Comparison of ENCODE assay signal across 27 mouse cellular contexts in genomic region chr10:119534852-119535251, GRCm38 (mm10).
DNase-seq lines count a peak whose midpoint lies in the region; ATAC-seq and TF ChIP-seq lines count a peak whose summit lies in the region.
"Had no signal": no experiment of that assay in that cellular context is flagged by ENCODE, and none has a peak within 500 bp of the region (broad histone marks: within the 10 kb centered on the region; RNA-seq: fewer than 3 reads in every experiment).

No protein-coding gene starts in this region.

- H3K4me1 ChIP-seq in midbrain, embryonic 12.5 days, result peaks cover 9% of the 10 kb centered on the region; the same call in 1 of the 2 replicates
- peaks cover 8% of the 10 kb centered on the region for H3K4me1 ChIP-seq in midbrain, embryonic 13.5 days (replicated peaks)
- H3K4me1 ChIP-seq: embryonic facial prominence, embryonic 13.5 days; embryonic facial prominence, embryonic 15.5 days; forebrain, embryonic 12.5 days had no signal

- H3K4me3 ChIP-seq in midbrain, embryonic 12.5 days, result no peak overlapping the region
- no peak overlapping the region for H3K4me3 ChIP-seq in midbrain, embryonic 13.5 days (replicated peaks)
- H3K4me3 ChIP-seq: embryonic facial prominence, embryonic 13.5 days; embryonic facial prominence, embryonic 15.5 days; erythroblast, embryonic 14.5 days; forebrain, embryonic 10.5 days; forebrain, embryonic 12.5 days had no signal

- no peak overlapping the region for H3K27ac ChIP-seq in midbrain, embryonic 12.5 days (replicated peaks)
- H3K27ac ChIP-seq in midbrain, embryonic 13.5 days, result no peak overlapping the region
- H3K27ac ChIP-seq: embryonic facial prominence, embryonic 13.5 days; embryonic facial prominence, embryonic 15.5 days; forebrain, embryonic 10.5 days; forebrain, embryonic 12.5 days had no signal

- no peaks in the 10 kb centered on the region for H3K36me3 ChIP-seq in midbrain, embryonic 12.5 days
- H3K36me3 ChIP-seq in midbrain, embryonic 13.5 days, result no peaks in the 10 kb centered on the region
- H3K36me3 ChIP-seq: embryonic facial prominence, embryonic 13.5 days; embryonic facial prominence, embryonic 15.5 days; forebrain, embryonic 10.5 days; forebrain, embryonic 12.5 days had no signal

- H3K9ac ChIP-seq in midbrain, embryonic 12.5 days (replicated peaks), result no peak overlapping the region
- no peak overlapping the region for H3K9ac ChIP-seq in midbrain, embryonic 13.5 days (replicated peaks)
- H3K9ac ChIP-seq: embryonic facial prominence, embryonic 13.5 days; embryonic facial prominence, embryonic 15.5 days; forebrain, embryonic 12.5 days had no signal

- H3K27me3 ChIP-seq in midbrain, embryonic 12.5 days, result peaks cover 33% of the 10 kb centered on the region
- H3K27me3 ChIP-seq in midbrain, embryonic 13.5 days, result 0 out of 2 replicates have a peak, but pooled peaks cover 4% of the 10 kb centered on the region
- H3K27me3 ChIP-seq: CH12.LX; embryonic facial prominence, embryonic 13.5 days; embryonic facial prominence, embryonic 15.5 days; forebrain, embryonic 12.5 days had no signal

- no peak overlapping the region for H3K4me2 ChIP-seq in midbrain, embryonic 12.5 days (replicated peaks)
- H3K4me2 ChIP-seq in midbrain, embryonic 13.5 days (replicated peaks), result no peak overlapping the region
- H3K4me2 ChIP-seq: embryonic facial prominence, embryonic 13.5 days; embryonic facial prominence, embryonic 15.5 days; forebrain, embryonic 12.5 days had no signal

- TF ChIP-seq CTCF in brain, embryonic 14.5 days (IDR thresholded peaks at IDR 0.05; ENCODE audit: borderline replicate concordance, extremely low read depth, insufficient read depth, insufficient read length), result no peak

- peak; percentile 69 for ATAC-seq in midbrain, embryonic 12.5 days (ENCODE audit: low FRiP score, low read depth)
- no peak for ATAC-seq in midbrain, embryonic 13.5 days
- ATAC-seq: activated CD4-positive, CD25-positive, alpha-beta regulatory T cell, adult 4 months; CD4-positive, CD25-positive, alpha-beta regulatory T cell, adult 4 months; forebrain, embryonic 14.5 days; forebrain, embryonic 16.5 days had no signal

- peak; percentile 61 for DNase-seq in heart, adult 11 months
- no peak for DNase-seq in heart, postnatal 25 days (ENCODE audit: low spot score)
- DNase-seq in ES-CJ7 (ENCODE audit: low read depth, low spot score), result peak; percentile 6
- DNase-seq in brain, embryonic 14.5 days (ENCODE audit: low read depth), result peak; percentile 37
- DNase-seq in cerebellum, adult 11-12 months, result no peak
- DNase-seq: adrenal gland, adult 8-10 months; adrenal gland, postnatal 14 days; adrenal gland, postnatal 36 days; B cell, adult 2 months; cerebellum, adult 11 months; cerebellum, adult 8-10 months; cerebellum, adult 9-11 months; cerebellum, postnatal 14 days; cerebellum, postnatal 36 days; embryo, embryonic 11 days had no signal

- intact Hi-C loops in heart, postnatal 25 days (cut with DNase I), result no loop called here

- no peak for TF ChIP-seq POLR2A in brain, embryonic 14.5 days (IDR thresholded peaks at IDR 0.05; ENCODE audit: borderline replicate concordance, extremely low read depth, insufficient read depth, insufficient read length, poor library complexity, severe bottlenecking)

- WGBS in midbrain, embryonic 12.5 days, result 16% methylated on average over 4 of the region's 4 CpGs
- WGBS in midbrain, embryonic 13.5 days, result 17% methylated on average over 4 of the region's 4 CpGs

- H3K9me3 ChIP-seq in midbrain, embryonic 12.5 days, result no peaks in the 10 kb centered on the region
- H3K9me3 ChIP-seq in midbrain, embryonic 13.5 days, result no peaks in the 10 kb centered on the region
- H3K9me3 ChIP-seq: embryonic facial prominence, embryonic 13.5 days; embryonic facial prominence, embryonic 15.5 days; forebrain, embryonic 10.5 days; forebrain, embryonic 12.5 days had no signal

Comparison
In these comparisons a context has a peak if more than half of its experiments do, and no peak if none do; other contexts are left out.
1. DNase-seq: peak in heart, adult 11 months (single experiment), ES-CJ7 (single experiment) and brain, embryonic 14.5 days (single experiment); none in heart, postnatal 25 days (single experiment) and cerebellum, adult 11-12 months (single experiment).